Comparison of ENCODE assay signal across 18 mouse cellular contexts in genomic region chr4:134562014-134562413, GRCm38 (mm10).
"Had no signal": no experiment of that assay in that cellular context is flagged by ENCODE, and none has a peak within 500 bp of the region (broad histone marks: within the 10 kb centered on the region; RNA-seq: fewer than 3 reads in every experiment).

No protein-coding gene starts in this region.

- H3K36me3 ChIP-seq: midbrain, embryonic 12.5 days; midbrain, embryonic 15.5 days had no signal

- H3K4me3 ChIP-seq: limb, embryonic 12.5 days; limb, embryonic 15.5 days; midbrain, embryonic 12.5 days; midbrain, embryonic 15.5 days; neural tube, embryonic 12.5 days; neural tube, embryonic 15.5 days had no signal

- H3K27me3 ChIP-seq: limb, embryonic 12.5 days; limb, embryonic 15.5 days; midbrain, embryonic 12.5 days; midbrain, embryonic 15.5 days; neural tube, embryonic 12.5 days; neural tube, embryonic 15.5 days had no signal

- H3K27ac ChIP-seq: limb, embryonic 12.5 days; limb, embryonic 15.5 days; liver, embryonic 14.5 days; macrophage; midbrain, embryonic 12.5 days; midbrain, embryonic 15.5 days; neural tube, embryonic 12.5 days; neural tube, embryonic 15.5 days; stomach, postnatal 0 days had no signal

- DNase-seq: kidney, adult 9 months; kidney, postnatal 14 days; kidney, postnatal 4 days; liver, postnatal 0 days; lung, embryonic 14.5 days; right cerebral cortex, adult 18-20 months; right cerebral cortex, postnatal 14 days; right cerebral cortex, postnatal 4 days; thymus, postnatal 36 days had no signal
